Mouse (Mus musculus) heart, adult 2 months (tissue): ENCODE measurements around the gene Ankrd13d. TPM values are rescaled to one million over a fixed set of nuclear protein-coding genes. Genes with fewer than 3 reads are reported as not detected.
A peak's percentile ranks its signal among the peaks of the same experiment; 100 is the strongest.

Source experiments
- DNase-seq, 2 experiments: peaks; one replicate each; pipeline ENCODE4 v3.0.0; 2021
- H3K27ac ChIP-seq: fragments of 200-600 bp; 2 replicates; pipeline ENCODE4 v1.8.1; 2022
- H3K27me3 ChIP-seq: fragments of 200-500 bp; 2 replicates; pipeline ENCODE4 v1.6.1; 2012; ENCODE audit warnings: mild to moderate bottlenecking, low read length, inconsistent platforms, mixed read lengths; ENCODE audit not compliant: control insufficient read depth, insufficient read depth
- H3K36me3 ChIP-seq: fragments of 200-500 bp; 2 replicates; pipeline ENCODE4 v1.6.1; 2012; ENCODE audit warnings: low read length, inconsistent platforms; ENCODE audit not compliant: control insufficient read depth, insufficient read depth
- H3K4me1 ChIP-seq: fragments of 200-500 bp; 2 replicates; pipeline ENCODE4 v1.6.1; 2011; ENCODE audit warnings: low read length; ENCODE audit not compliant: control insufficient read depth, insufficient read depth
- H3K4me3 ChIP-seq: fragments of 200-600 bp; 2 replicates; pipeline ENCODE4 v1.8.1; 2022
- H3K79me2 ChIP-seq: fragments of 200-500 bp; replicated peaks from 2 replicates; pipeline ENCODE4 v1.6.1; 2012; ENCODE audit warnings: mild to moderate bottlenecking, inconsistent platforms, low read length, moderate library complexity, mixed read lengths; ENCODE audit not compliant: control insufficient read depth, insufficient read depth
- H3K9ac ChIP-seq: fragments of 200-500 bp; 2 replicates; pipeline ENCODE4 v1.6.1; 2012; ENCODE audit warnings: low read depth, mild to moderate bottlenecking, control low read depth, inconsistent platforms, low read length, mixed read lengths
- CTCF ChIP-seq: fragments of 200-600 bp; IDR thresholded peaks from 2 replicates; pipeline ENCODE4 v1.8.1; 2022; ENCODE audit warnings: antibody characterized with exemption, mild to moderate bottlenecking, moderate library complexity
- EP300 ChIP-seq: fragments of 200-500 bp; IDR thresholded peaks from 2 replicates; pipeline ENCODE4 v1.6.1; 2011; ENCODE audit warnings: low read depth, low read length, control low read depth; ENCODE audit not compliant: insufficient read depth
- POLR2A ChIP-seq: fragments of 200-500 bp; IDR thresholded peaks from 2 replicates; pipeline ENCODE4 v1.6.1; 2011; ENCODE audit warnings: mild to moderate bottlenecking, low read depth, low read length, control low read depth; ENCODE audit not compliant: insufficient read depth
- WGBS: fragments of 180-500 bp; shearing (Covaris S2); methylation state at CpG from one replicate; pipeline ENCODE4 v1.1.7; 2018; 5-methylcytosine and 5-hydroxymethylcytosine counted together
- intact Hi-C: fragments of 180-260 bp; cut with DNase I; formaldehyde crosslinking; loops from one replicate; pipeline ENCODE4 v1.15.1; 2025
- polyA plus RNA-seq: library from polyadenylated mRNA; depleted of rRNA; stranded (reverse); fragments of >200 nt; gene quantifications from 2 replicates; pipeline ENCODE4 v1.2.3, GENCODE M21; 2012
- total RNA-seq, 2 experiments: library from RNA; stranded (reverse); gene quantifications; 2 replicates each; pipeline ENCODE4 v1.2.3; 2021

Gene Ankrd13d
- total and polyA plus RNA-seq, 3 experiments, result 0.34 to 1.4 (median 0.60) TPM

DNA sequence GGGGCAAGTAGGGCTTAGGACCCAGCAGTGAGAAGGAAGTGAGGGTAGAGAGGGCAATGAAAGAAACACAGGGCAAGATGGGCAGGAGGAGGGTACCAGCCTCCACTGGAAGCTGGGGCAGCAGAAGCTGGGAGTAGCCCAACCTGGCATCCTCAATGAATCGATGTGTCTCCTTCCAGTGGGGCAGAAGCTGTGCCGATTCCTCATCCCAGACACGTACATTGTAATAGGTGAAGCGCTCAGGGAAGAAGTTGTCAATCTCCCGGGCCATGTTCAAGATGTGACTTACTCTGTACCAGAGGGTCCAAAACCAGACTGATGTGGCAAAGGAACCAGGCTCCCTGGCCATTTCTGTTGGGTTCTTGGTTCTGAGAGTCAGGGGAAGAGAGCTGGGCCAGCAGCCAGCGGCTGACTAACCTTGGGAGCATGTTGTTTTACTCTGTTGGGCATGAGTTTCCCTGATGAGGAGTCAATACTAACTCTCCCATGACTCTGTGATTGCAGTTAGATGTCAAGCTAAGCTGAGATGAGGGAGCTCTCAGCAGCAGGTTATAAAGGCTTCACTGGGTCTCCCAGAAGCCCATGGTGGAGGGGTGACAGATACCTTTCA is 18.7 kb downstream of the Ankrd13d start:
- intact Hi-C loops, result no loop called here
- Histone ChIP-seq H3K9ac (no peak overlapping the region), H3K36me3 (no peaks in the 10 kb centered on the region), H3K27ac (no peak overlapping the region), H3K79me2 (no peaks in the 10 kb centered on the region), H3K4me1 (no peaks in the 10 kb centered on the region; the same call in 1 of the 2 replicates), H3K4me3 (no peak overlapping the region), H3K27me3 (no peaks in the 10 kb centered on the region)
- DNase-seq, result no peak
- WGBS, result 90% methylated on average over 6 of the region's 6 CpGs
- TF ChIP-seq CTCF, result no peak
- TF ChIP-seq EP300, result no peak
- TF ChIP-seq POLR2A, result no peak

DNA sequence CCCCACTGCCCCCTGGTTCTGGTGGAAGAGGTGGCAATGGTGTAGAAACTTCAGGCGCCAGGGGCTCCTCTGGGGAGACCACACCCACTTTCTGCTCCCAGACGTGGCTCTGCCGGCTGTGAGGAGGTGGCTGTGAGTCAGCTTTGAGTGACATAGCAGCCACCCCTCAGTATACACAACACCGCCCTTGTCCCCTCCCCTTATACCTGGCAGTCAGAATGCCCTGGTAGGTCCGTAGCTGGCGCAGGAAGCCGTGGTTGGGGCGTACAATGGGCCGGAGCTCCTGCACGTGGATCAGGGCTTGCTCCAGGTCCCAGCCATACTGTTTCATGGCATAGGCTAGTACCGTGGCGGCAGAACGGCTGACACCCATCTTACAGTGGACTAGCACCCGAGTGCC is 19.2 kb downstream of the Ankrd13d start:
- TF ChIP-seq CTCF, result no peak
- TF ChIP-seq POLR2A, result no peak
- TF ChIP-seq EP300, result no peak
- intact Hi-C loops, result no loop called here
- H3K9ac ChIP-seq, result no peak overlapping the region
- H3K4me3 ChIP-seq, result no peak overlapping the region
- H3K4me1 ChIP-seq, result no peaks in the 10 kb centered on the region
- no peaks in the 10 kb centered on the region for H3K36me3 ChIP-seq
- no peak overlapping the region for H3K27ac ChIP-seq
- no peaks in the 10 kb centered on the region for H3K79me2 ChIP-seq
- WGBS, result 85% methylated on average over 14 of the region's 14 CpGs
- no peak for DNase-seq
- H3K27me3 ChIP-seq, result no peaks in the 10 kb centered on the region

DNA sequence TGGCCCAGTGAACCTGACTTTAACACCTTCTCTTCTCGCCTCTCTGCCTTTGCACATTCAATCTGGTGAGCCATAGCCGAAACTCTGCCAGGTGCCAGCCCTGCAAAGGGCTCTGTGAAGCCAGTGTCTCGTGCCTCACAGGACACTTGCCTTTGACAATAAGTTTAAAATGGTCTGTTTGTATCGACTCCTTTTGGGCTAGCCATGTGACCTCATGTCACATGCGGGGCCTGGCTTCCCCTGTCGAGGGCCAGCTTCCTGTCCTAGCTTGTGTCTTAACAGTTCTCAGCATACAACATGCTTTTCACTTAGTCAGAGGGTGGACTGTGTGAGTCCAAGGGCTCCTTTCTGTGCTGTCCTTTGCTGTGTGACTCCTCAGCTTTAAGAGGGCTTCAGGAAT is 20.2 kb downstream of the Ankrd13d start:
- TF ChIP-seq CTCF, result no peak
- TF ChIP-seq POLR2A, result no peak
- no peak for TF ChIP-seq EP300
- no peak for DNase-seq
- Histone ChIP-seq H3K36me3 (no peaks in the 10 kb centered on the region), H3K27me3 (no peaks in the 10 kb centered on the region), H3K27ac (no peak overlapping the region), H3K4me1 (no peaks in the 10 kb centered on the region), H3K4me3 (no peak overlapping the region), H3K79me2 (no peaks in the 10 kb centered on the region), H3K9ac (no peak overlapping the region)
- WGBS, result 53% methylated on average over 6 of the region's 6 CpGs
- intact Hi-C loops, result no loop called here

DNA sequence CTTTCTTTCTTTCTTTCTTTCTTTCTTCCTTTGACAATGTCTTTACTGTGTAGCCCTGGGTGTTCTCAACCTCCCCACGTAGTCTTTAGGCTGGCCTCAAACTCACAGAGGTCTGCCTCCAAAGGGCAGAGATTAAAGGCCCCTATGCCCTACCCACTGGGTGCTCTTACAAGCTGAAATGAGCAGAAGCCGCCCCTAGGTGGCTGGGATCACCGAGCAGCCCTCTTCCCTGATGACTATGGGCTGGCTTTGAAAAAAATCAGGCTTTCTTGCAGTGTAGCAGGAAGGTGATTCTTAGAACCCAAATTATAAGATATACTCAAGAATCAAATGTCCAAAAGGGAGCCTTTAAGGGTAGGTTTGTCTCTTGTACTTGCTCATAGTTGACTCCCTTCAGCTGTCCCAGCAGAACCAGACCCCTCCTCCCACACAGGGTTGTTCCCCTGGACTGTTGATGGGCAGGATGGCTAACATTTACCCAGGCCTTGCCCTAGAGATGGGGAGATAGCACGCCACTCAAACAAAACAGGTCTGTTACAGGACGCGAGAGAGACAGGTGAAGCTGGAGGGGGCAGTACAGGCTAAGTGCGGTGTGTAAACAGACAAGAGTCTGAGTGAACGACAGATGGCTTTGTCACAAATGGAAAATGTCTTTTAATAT is 21.8 kb downstream of the Ankrd13d start:
- Histone ChIP-seq H3K27ac (no peak overlapping the region), H3K27me3 (no peaks in the 10 kb centered on the region), H3K4me3 (no peak overlapping the region), H3K4me1 (no peaks in the 10 kb centered on the region), H3K79me2 (no peaks in the 10 kb centered on the region), H3K9ac (no peak overlapping the region), H3K36me3 (no peaks in the 10 kb centered on the region)
- WGBS, result 74% methylated on average over 8 of the region's 8 CpGs
- no peak for DNase-seq
- intact Hi-C loops, result loop anchor here (2.0 kb wide), 1 partner anchor 156 kb away; no protein-coding TSS in a partner anchor
- TF ChIP-seq EP300 (no peak), CTCF (peak; percentile 34), POLR2A (no peak)

DNA sequence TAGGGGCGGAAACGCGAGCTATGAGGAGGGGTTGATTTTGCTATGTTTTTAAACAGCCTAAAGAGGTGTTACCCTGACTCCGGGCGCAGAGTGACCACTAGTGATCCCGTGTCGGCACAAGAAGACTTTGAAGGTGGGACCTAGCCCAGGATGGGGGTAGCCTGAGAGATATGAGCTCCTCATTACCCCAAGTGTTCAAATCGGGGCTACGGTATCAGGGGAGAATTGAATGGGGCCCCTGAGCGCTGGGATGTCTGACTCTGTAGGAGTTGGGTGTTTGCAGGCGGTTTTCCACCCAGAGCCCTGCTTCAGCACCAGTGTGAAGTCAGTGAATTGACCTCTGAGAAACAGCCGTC is 25.1 kb downstream of the Ankrd13d start:
- intact Hi-C loops, result loop anchor here (1.0 to 2.0 kb wide), 3 partner anchors 25 to 52 kb away; partner anchors contain the start of genes Ankrd13d and Grk2
- Histone ChIP-seq H3K9ac (peak overlapping the region; percentile 47), H3K4me1 (no peaks in the 10 kb centered on the region), H3K27me3 (no peaks in the 10 kb centered on the region), H3K27ac (peak overlapping the region; percentile 75), H3K4me3 (peak overlapping the region; percentile 91), H3K79me2 (no peaks in the 10 kb centered on the region), H3K36me3 (no peaks in the 10 kb centered on the region)
- 26% methylated on average over 12 of the region's 12 CpGs for WGBS
- TF ChIP-seq CTCF (no peak), EP300 (no peak), POLR2A (no peak)
- no peak for DNase-seq

DNA sequence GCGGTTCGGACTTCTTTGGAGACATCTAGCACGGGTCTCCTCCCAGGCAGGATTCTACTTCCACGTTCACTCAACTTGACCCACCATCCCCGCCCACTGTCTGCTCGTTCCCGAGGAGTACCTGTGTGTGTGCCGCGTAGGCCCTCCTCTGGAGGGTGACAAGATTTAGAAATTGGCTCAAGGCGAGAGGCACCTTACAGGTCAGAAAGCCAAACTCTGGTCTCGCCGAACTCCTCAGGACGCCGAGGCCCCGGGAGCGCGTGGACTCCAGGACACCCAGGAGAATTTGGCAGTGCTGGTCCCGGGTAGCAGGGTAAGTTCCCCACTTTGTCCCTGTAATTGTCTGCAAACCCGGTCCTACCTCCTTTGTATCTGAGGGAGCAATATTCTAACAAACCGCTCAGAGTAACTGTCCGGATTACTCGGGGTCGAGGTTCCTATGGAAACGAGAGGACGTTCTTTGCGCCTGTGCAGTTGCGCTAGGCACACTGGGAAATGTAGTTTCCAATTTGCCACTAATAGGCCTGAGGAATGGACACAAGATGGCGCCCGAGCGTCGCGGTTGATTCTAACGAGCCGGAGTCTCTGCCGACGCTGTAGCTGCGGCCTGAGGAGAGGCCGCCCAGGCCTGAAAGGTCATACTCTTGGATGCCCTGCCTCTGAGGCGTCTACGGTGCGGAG is 25.6 kb downstream of the Ankrd13d start:
- H3K27me3 ChIP-seq, result no peaks in the 10 kb centered on the region
- H3K4me1 ChIP-seq, result no peaks in the 10 kb centered on the region
- peak; percentile 91 to 93 for DNase-seq
- peak overlapping the region; percentile 75 for H3K27ac ChIP-seq
- intact Hi-C loops, result loop anchor here (1.0 to 2.0 kb wide), 3 partner anchors 25 to 53 kb away; partner anchors contain the start of genes Ankrd13d and Grk2
- no peaks in the 10 kb centered on the region for H3K36me3 ChIP-seq
- H3K4me3 ChIP-seq, result peak overlapping the region; percentile 91
- peak overlapping the region; percentile 47 for H3K9ac ChIP-seq
- under 1% methylated on average over 41 of the region's 41 CpGs for WGBS
- no peaks in the 10 kb centered on the region for H3K79me2 ChIP-seq
- TF ChIP-seq CTCF, result peak; percentile 97
- peak; percentile 63 for TF ChIP-seq POLR2A
- TF ChIP-seq EP300, result peak; percentile 99
